Mouse (Mus musculus): ENCODE results near the gene Celsr1. TPM values are rescaled to one million over a fixed set of nuclear protein-coding genes. Genes with fewer than 3 reads are reported as not detected.

The Celsr1 gene
- polyA plus RNA-seq, 1 experiment from 2014 or later = 4.8 TPM

GRCm38 (mm10) chr15:85859490-85860031 is 174.0 kb downstream of the Celsr1 start, which contains the start of gene Gtse1:
Gtse1 (plus strand) TSS chr15:85859745.
- Histone ChIP-seq H3K27me3 (no peaks in the 10 kb centered on the region), H3K4me3 (peak within 1 kb of the TSS; percentile 79), H3K9me3 (no peaks in the 10 kb centered on the region), H3K9ac (peak within 1 kb of the TSS; percentile 63), H3K27ac (peak within 1 kb of the TSS; percentile 66), H3K4me1 (peaks cover 22% of the 10 kb centered on the region), H3K4me2 (peak within 1 kb of the TSS; percentile 73), H3K36me3 (peaks cover 28% of the 10 kb centered on the region)
- peak; percentile 97 for ATAC-seq (ENCODE audit: borderline replicate concordance, extremely low read depth, low FRiP score, low TSS enrichment)
- under 1% methylated on average over 42 of the region's 42 CpGs for WGBS

GRCm38 (mm10) chr15:85858980-85859489 is 174.5 kb downstream of the Celsr1 start:
- Histone ChIP-seq H3K4me3 (peak overlapping the region; percentile 79), H3K27me3 (no peaks in the 10 kb centered on the region), H3K9ac (peak overlapping the region; percentile 63), H3K4me2 (peak overlapping the region; percentile 73), H3K4me1 (peaks cover 22% of the 10 kb centered on the region), H3K9me3 (no peaks in the 10 kb centered on the region), H3K36me3 (peaks cover 23% of the 10 kb centered on the region), H3K27ac (peak overlapping the region; percentile 16)
- ATAC-seq (ENCODE audit: borderline replicate concordance, extremely low read depth, low FRiP score, low TSS enrichment) = peak; percentile 7; the same call in 1 of the 2 replicates
- WGBS = 10% methylated on average over 15 of the region's 15 CpGs

GRCm38 (mm10) chr15:85851656-85852392 is 181.8 kb downstream of the Celsr1 start:
- no peak overlapping the region for H3K27ac ChIP-seq
- H3K27me3 ChIP-seq = no peaks in the 10 kb centered on the region
- H3K4me2 ChIP-seq = no peak overlapping the region
- ATAC-seq (ENCODE audit: borderline replicate concordance, extremely low read depth, low FRiP score, low TSS enrichment) = no peak
- no peaks in the 10 kb centered on the region for H3K4me1 ChIP-seq
- no peak overlapping the region for H3K9ac ChIP-seq
- no peaks in the 10 kb centered on the region for H3K36me3 ChIP-seq
- no peaks in the 10 kb centered on the region for H3K9me3 ChIP-seq
- 68% methylated on average over 12 of the region's 12 CpGs for WGBS
- H3K4me3 ChIP-seq = no peak overlapping the region

Other genes with a start within 250 kb of the Celsr1 start
- 35.7 and 36.3 TPM in 2 replicates for gene Cdpf1, start 222.1 kb downstream of the Celsr1 start, polyA plus RNA-seq (2015; fragmentation: Nextera tagmentation; extraction: Ambion mirVana)
- 0.11 and 0.15 TPM in 2 replicates for gene Pkdrej, start 212.0 kb downstream of the Celsr1 start, polyA plus RNA-seq (2015; fragmentation: Nextera tagmentation; extraction: Ambion mirVana)
- gene Ttc38, start 201.5 kb downstream of the Celsr1 start, polyA plus RNA-seq (2015; fragmentation: Nextera tagmentation; extraction: Ambion mirVana) = 4.8 and 6.0 TPM in 2 replicates
- gene Gtse1, start 174.0 kb downstream of the Celsr1 start, polyA plus RNA-seq (2015; fragmentation: Nextera tagmentation; extraction: Ambion mirVana) = 31.6 and 33.0 TPM in 2 replicates
- 35.4 and 40.5 TPM in 2 replicates for gene Trmu, start 154.5 kb downstream of the Celsr1 start, polyA plus RNA-seq (2015; fragmentation: Nextera tagmentation; extraction: Ambion mirVana)
- 12.9 and 14.6 TPM in 2 replicates for gene Gramd4, start 23.9 kb upstream of the Celsr1 start, polyA plus RNA-seq (2015; fragmentation: Nextera tagmentation; extraction: Ambion mirVana)
- gene Cerk, start 152.4 kb upstream of the Celsr1 start, polyA plus RNA-seq (2015; fragmentation: Nextera tagmentation; extraction: Ambion mirVana) = 26.6 and 27.8 TPM in 2 replicates
- 10.3 and 12.4 TPM in 2 replicates for gene Tbc1d22a, start 180.7 kb upstream of the Celsr1 start, polyA plus RNA-seq (2015; fragmentation: Nextera tagmentation; extraction: Ambion mirVana)

All from lung, embryonic 15.5 days (tissue).